Mouse (Mus musculus) bone marrow, adult 2 months (tissue): ENCODE measurements around the gene Ctla4. TPM values are rescaled to one million over a fixed set of nuclear protein-coding genes. Genes with fewer than 3 reads are reported as not detected.

Experiments used
- H3K27ac ChIP-seq: fragments of 200-500 bp; 2 replicates; pipeline ENCODE4 v1.5.1; 2012; ENCODE audit warnings: low read depth, mild to moderate bottlenecking, control low read depth, inconsistent platforms, low read length; ENCODE audit not compliant: control insufficient read depth, poor library complexity, insufficient read depth
- H3K4me1 ChIP-seq: fragments of 200-500 bp; 2 replicates; pipeline ENCODE4 v1.6.1; 2011; ENCODE audit warnings: low read length; ENCODE audit not compliant: control insufficient read depth, insufficient read depth
- H3K4me3 ChIP-seq: fragments of 200-500 bp; replicated peaks from 2 replicates; pipeline ENCODE3; 2011; ENCODE audit warnings: mild to moderate bottlenecking, low read depth, low read length, control low read depth; ENCODE audit not compliant: control insufficient read depth
- CTCF ChIP-seq: fragments of 200-500 bp; IDR thresholded peaks from 2 replicates; pipeline ENCODE4 v1.5.1; 2011; ENCODE audit warnings: low read length, control low read depth; ENCODE audit not compliant: control insufficient read depth, insufficient read depth
- POLR2A ChIP-seq: fragments of 200-500 bp; IDR thresholded peaks from 2 replicates; pipeline ENCODE4 v1.6.1; 2011; ENCODE audit warnings: low read depth, mild to moderate bottlenecking, control low read depth, low read length, borderline replicate concordance; ENCODE audit not compliant: control insufficient read depth
- WGBS: fragments of 180-500 bp; shearing (Covaris S2); methylation state at CpG from one replicate; pipeline ENCODE4 v1.1.7; 2018; 5-methylcytosine and 5-hydroxymethylcytosine counted together
- polyA plus RNA-seq: library from polyadenylated mRNA; stranded (reverse); fragments of >200 nt; gene quantifications from 2 replicates; pipeline ENCODE4 v1.2.4, GENCODE M21; 2011; ENCODE audit warnings: low replicate concordance; ENCODE audit not compliant: missing spikeins, insufficient read depth, insufficient read length

The Ctla4 gene
- polyA plus RNA-seq, 1 experiment, result not detected

DNA sequence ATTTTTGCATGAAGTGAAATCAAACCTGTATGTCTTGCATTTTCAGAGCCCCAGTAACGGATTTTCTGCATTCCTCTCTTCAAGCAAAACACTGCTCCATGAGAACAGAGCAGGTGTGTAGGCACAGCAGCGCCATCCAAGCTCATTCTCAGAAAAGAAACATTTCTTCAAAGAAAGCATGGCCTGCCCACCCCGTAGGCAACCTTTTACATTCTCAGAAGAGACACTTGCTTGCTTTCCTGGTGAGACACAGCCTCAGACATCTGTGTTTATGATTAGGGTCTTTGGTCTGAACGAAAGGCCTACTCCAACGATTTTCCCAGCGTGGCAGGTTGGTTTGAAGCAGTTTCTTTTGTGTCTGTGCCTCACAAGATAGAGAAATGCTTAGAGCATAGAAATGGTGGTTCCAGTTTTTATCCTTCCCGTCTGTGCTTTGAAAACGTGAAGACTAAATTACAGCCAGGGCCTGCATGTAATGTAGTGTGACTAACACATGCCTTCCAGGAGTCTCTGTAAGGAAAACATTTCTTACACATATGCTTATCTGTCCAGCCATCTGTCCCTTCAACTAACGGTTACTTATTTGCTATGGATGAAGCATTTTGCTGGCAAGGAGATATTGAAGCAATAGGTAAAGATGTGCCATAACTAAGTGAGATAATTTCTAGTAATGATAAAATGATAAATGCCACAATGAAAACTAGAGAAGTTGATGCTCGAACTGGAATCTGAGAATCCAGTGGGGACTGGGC, 6.5 kb upstream of the Ctla4 start:
- WGBS, result 71% methylated on average over 10 of the region's 10 CpGs
- Histone ChIP-seq H3K4me1 (no peaks in the 10 kb centered on the region), H3K27ac (no peak overlapping the region), H3K4me3 (no peak overlapping the region)
- no peak for TF ChIP-seq POLR2A
- TF ChIP-seq CTCF, result no peak

GRCm38 (mm10) chr1:60882792-60883191, 4.0 kb upstream of the Ctla4 start:
- Histone ChIP-seq H3K4me1 (no peaks in the 10 kb centered on the region), H3K27ac (no peak overlapping the region), H3K4me3 (no peak overlapping the region)
- WGBS, result 63% methylated on average over 2 of the region's 2 CpGs
- no peak for TF ChIP-seq POLR2A
- no peak for TF ChIP-seq CTCF

GRCm38 (mm10) chr1:60883279-60883678, 3.5 kb upstream of the Ctla4 start:
- H3K4me1 ChIP-seq, result no peaks in the 10 kb centered on the region
- no peak overlapping the region for H3K27ac ChIP-seq
- 79% methylated on average over 2 of the region's 2 CpGs for WGBS
- TF ChIP-seq CTCF, result no peak
- TF ChIP-seq POLR2A, result no peak
- H3K4me3 ChIP-seq, result no peak overlapping the region

- TF ChIP-seq POLR2A (no peak), CTCF (no peak)
- 75% methylated on average over 1 of the region's 1 CpGs for WGBS
- no peak overlapping the region for H3K4me3 ChIP-seq
- H3K27ac ChIP-seq, result no peak overlapping the region
- H3K4me1 ChIP-seq, result no peaks in the 10 kb centered on the region
These were observed 2.2 kb upstream of the Ctla4 start for GRCm38 (mm10) chr1:60884611-60885010.

DNA sequence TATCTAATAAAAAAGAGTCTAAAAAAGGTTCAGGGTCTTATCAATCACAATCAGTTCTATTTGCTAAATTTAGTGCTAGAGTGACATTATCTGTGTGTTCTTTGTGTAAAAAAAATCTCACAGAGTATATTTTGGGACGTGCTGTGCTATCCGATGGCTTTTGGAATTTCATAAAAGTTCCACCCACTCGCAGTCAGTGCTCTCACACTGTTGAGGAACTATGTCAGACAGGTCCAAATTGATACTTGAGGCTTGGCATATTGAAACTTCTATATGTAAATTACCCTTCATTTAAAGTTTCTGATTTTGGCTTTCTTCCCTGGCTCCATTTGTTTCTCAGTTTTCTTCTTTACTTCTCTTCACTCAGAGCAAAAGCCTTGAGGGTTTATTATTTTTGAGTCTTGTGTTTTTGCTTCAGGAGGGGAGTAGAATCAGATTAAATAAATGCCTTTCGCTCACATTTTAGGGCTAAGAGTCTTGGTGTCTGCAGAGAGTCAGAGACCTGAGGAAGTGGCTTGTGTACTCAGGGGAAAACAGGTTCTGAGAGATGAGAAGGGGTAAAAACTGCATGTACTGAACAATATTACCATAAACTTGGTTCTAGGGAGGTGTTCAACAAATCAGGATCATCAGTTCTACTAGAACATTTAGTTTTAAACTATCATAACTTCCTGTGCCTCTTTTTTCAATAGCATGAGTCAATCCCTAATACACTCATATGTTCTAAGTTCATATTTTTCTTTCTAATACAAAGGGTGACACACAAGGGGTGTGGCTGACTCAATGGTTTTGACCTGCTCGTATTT, 11.5 kb downstream of the Ctla4 start:
- 60% methylated on average over 5 of the region's 5 CpGs for WGBS
- Histone ChIP-seq H3K27ac (no peak overlapping the region), H3K4me1 (peaks cover 3% of the 10 kb centered on the region; the same call in 1 of the 2 replicates), H3K4me3 (no peak overlapping the region)
- TF ChIP-seq POLR2A (no peak), CTCF (no peak)

GRCm38 (mm10) chr1:60898933-60899210, 12.1 kb downstream of the Ctla4 start:
- 49% methylated on average over 2 of the region's 2 CpGs for WGBS
- TF ChIP-seq POLR2A (no peak), CTCF (no peak)
- no peak overlapping the region for H3K27ac ChIP-seq

GRCm38 (mm10) chr1:60899244-60899643, 12.4 kb downstream of the Ctla4 start:
- H3K4me1 ChIP-seq, result peaks cover 3% of the 10 kb centered on the region; the same call in 1 of the 2 replicates
- no peak for TF ChIP-seq CTCF
- no peak for TF ChIP-seq POLR2A
- no peak overlapping the region for H3K27ac ChIP-seq
- WGBS, result 31% methylated on average over 3 of the region's 3 CpGs
- H3K4me3 ChIP-seq, result no peak overlapping the region

More at GRCm38 (mm10) chr1:60898933-60899210, 12.1 kb downstream of the Ctla4 start:
- Histone ChIP-seq H3K4me1 (peaks cover 3% of the 10 kb centered on the region; the same call in 1 of the 2 replicates), H3K4me3 (no peak overlapping the region)

DNA sequence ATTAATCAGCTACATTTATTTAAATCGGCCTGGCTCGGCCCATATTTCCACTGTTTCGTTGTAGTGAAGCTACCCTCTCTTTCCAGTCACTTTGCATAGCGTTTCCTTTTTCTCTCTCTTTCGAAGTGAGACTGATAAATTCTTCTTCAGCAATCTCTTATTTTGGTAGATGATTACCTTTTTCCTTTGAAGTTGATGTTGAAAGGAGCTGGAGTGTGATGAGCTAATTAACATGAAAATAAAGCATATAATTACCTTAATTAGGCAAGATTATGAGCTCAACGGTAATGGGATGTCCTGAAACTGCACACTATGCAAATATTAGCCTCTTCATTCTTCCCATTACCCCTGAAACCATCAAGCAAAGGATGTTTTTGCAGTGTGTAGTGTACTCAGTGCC, 15.7 kb downstream of the Ctla4 start:
- H3K4me3 ChIP-seq, result no peak overlapping the region
- TF ChIP-seq POLR2A (no peak), CTCF (no peak)
- no peak overlapping the region for H3K27ac ChIP-seq
- peaks cover 3% of the 10 kb centered on the region; the same call in 1 of the 2 replicates for H3K4me1 ChIP-seq
- 80% methylated on average over 6 of the region's 6 CpGs for WGBS

DNA sequence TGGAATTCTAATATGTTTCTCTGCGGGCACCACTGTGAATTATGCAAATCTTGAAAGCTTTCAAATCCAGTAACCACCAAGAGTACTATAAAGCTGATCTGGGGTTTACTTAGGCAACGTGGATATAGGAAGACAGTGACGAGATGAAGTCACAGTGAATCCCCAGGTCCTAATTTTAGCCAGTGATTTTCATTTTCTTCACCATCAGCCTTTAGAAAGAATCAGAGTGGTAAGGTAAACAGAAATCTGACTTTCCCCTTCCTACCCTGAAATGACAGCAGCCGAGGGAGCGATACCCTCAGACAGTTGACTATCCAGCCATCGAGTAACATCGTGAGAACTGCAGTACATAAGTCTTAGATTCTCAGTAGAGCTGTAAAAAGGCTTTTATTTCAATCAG, 16.3 kb downstream of the Ctla4 start:
- TF ChIP-seq POLR2A (no peak), CTCF (no peak)
- WGBS, result 85% methylated on average over 7 of the region's 7 CpGs
- no peak overlapping the region for H3K4me3 ChIP-seq
- H3K27ac ChIP-seq, result no peak overlapping the region
- H3K4me1 ChIP-seq, result peaks cover 3% of the 10 kb centered on the region; the same call in 1 of the 2 replicates
